Mouse (Mus musculus): Measurements from ENCODE around the gene Tmem25.

DNA sequence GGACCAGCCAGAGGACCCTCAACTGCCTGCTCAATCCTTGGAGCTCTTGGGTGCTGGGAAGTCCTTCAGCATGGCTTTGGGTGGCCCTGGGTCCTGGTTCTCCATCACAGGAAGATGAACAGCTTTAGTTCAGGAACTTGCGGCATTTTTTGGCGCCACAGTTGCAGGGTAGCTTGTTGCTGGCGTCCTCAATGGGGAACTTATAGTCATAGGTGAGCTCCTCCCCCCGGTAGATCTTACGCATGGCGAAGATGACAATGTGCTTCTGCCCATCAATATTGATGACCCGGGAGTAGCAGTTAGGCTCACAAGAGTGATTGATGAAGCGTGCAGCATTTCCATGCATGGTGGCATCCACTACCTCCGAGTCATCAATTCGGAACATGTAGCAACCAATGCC, 8.7 kb upstream of the Tmem25 start:
- no peak for TF ChIP-seq CTCF (IDR thresholded peaks at IDR 0.05; ENCODE audit: borderline replicate concordance, insufficient read depth, low read length)
- no peak for TF ChIP-seq POLR2A (IDR thresholded peaks at IDR 0.05; ENCODE audit: low read depth, low read length)

All from embryonic fibroblast, embryonic 13.5 days (primary cell).